Mouse (Mus musculus): ENCODE measurements around the gene Sema5a.

The Sema5a gene

DNA sequence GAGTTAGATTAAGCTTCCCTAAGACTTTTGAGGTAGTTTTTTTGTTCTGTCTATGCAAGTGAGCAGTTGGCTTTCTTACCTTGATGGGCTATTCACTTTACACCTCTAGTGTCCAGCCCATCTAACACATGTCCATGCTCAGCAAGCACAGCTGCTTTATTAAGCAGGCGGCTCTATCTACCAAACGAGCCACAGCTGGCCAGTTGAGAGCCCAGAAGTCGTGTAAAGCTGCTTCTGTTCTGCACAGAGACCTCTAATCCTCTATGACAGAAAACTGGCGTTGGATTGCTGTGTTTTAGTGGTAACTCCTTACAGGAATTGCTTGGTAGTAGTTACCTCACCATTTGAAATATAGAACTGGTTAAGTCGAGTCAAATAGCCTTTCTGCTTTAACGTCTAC, 126.8 kb downstream of the Sema5a start:
- DNase-seq: no peak

DNA sequence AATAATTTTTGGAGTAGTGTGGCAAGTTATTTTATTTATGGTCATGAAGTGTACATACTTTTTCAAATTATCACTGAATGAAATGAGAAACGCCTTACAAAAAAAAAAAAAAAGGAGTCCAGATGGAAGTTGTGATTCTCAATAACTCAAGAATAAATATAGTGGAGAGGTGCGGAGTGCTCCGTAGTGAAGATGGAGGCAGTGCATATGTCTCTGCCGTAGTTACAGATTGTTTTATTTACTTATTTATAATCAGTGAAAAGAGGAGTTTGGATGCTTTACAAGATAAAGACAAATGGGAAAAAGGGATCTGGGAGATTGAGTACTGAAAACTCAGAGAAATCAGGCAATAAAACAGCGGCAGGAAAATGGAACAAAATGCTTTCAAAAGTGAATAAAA, 131.7 kb downstream of the Sema5a start:
- DNase-seq: no peak

DNA sequence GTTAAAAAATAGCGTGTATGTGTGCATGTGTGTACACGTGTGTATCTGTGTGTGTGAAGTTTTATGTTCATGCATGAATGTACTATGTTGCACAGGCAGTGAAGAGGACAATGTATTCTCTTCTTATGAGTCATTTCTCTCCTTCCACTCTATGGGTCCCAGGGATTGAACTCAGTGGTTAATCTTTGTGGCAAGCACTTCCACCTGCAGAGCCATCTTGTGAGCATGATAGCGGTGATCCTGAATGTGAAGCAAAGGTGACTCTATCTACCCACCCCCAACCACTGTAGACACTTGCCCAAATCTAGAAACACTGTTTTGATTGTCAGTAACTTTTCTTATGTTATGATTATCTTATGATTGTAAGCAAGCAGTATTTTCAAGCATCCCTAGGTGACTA, 133.2 kb downstream of the Sema5a start:
- DNase-seq: no peak

DNA sequence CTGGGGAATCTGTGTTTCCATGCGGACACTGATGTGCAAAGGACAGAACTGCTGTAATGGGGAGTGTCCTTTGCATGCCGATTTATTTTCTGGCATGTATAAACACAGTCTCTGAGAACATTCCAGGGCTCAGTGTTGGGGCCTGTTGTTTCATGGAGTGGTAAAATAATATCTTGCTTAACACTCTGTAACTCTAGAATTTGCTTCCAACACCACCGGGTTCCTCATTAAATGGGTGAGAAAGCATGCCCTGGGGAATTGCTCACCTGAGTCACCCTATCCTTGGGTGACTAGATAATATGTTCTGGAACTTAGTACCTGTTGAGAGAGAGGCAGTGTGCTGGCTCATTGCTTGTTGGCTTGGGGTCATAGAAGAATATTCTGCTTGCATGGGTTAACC, 135.7 kb downstream of the Sema5a start:
- no peak for DNase-seq

DNA sequence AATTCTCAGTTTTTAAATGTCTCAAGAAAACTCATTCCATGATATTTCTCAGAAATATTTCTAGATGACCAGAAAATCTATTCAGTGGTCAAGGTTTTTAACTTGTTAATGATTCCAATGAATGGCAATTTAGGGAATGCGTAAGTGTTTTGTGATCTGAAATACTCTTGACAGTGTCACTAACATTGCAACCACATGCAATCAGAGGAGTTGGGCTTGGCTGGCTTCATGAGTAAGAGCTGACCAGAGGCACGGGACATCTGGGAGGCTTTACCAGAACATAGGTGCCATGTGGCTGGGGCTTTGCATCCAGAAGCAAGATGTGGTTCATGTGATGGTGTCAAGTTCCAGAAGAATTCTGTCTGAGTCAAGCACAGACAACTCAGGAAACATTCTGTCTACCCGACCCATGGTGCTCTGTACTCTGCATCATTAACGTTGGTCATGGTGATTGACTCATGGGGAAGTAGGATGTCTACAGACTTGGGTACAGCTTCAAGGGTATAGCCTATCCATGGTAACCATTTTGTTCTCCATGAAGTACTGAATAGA, 138.4 kb downstream of the Sema5a start:
- no peak for DNase-seq

DNA sequence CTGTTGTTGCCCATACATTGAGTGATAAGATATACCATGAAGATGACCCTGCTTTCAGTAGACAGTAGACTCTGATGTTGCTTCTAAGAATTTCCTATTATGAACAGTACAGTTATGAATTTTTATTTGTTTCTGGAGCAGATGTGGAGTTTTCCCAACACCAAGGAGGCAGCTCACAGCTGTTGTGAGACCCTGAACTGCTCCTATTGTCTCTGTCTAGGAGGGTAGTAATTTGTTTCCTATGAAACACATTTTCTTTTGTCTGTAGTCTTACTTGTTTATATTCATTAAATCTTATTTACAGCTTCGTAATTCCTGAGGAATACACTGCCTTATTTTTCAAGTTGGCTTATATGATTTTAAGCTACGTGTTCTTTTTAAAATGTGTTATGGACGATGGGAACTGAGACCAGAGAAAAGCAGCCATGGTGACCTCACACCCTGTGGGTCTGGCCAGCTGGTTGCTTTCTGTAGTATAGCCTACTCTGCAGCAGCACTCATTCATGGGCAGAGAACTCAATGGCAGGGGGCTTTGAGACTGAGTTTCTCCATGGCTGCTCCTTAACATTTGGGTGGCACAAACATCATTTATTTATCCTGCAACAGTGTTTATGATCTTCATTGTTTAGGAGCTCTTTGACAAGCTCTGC, 151.8 kb downstream of the Sema5a start:
- no peak for DNase-seq

DNA sequence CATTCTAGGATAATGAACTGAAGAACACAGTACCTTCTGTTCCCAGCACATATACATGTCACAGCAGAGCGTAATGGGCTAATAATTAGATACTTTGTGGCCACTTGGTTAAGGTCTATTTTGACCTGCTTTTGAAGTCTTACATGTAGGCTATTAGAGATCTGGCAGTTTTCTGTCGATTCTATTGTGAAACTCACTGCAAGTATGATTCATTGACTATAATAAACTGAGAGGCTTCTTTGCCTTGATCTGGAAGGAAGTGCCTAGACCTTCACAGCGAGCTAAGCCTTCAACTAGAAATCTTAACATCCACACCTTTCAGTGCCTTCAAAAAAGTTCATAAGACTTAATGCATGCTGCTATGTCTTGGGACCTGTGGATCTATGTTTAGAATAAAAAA, 152.5 kb downstream of the Sema5a start:
- DNase-seq: no peak

DNA sequence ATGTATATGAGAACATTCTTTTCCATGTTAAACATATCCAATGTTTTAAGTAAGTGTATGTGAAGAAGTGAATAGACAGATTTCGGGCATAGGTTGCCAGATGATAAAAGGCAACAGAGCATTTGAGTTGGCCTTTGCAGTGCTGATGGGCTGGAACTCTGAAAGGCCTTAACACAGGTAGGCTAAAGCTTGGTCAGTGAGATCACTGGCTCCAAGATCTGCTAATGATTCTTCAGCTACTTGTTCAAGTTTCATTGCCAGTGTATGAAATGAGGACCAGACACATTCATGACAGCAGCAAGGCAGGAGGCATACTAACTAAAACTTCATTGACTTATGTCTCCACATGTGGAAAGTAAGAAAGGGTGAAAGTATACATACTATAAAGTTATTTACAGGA, 154.1 kb downstream of the Sema5a start:
- no peak for DNase-seq

DNA sequence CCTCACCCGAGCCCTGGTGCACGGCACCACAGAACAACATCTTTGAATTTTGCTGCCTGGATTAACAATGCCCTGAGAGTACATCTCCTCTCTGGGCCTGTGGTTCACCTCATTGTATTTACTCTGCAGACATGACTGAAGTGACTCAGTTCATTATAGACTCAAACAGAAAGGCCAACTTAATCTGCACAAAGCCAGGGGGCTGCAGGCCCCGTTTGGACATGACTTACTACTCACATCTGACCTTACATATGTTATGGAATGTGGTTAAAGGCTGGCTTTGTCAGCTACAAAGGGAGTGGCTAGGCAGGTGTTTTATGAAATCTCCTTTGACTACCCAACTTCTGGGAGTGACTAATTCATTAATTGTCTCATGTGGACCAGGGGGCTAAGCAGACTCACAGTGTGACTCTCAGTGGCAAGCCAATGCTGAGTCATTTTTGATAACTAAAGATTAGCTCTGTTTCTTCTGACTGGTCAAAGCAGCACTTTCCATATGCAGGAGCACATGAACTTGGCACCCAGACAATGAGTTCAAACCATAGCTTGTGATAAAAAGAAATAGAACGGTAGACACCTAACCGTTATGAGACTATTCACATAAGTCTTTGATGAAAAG, 157.4 kb downstream of the Sema5a start:
- DNase-seq: no peak

DNA sequence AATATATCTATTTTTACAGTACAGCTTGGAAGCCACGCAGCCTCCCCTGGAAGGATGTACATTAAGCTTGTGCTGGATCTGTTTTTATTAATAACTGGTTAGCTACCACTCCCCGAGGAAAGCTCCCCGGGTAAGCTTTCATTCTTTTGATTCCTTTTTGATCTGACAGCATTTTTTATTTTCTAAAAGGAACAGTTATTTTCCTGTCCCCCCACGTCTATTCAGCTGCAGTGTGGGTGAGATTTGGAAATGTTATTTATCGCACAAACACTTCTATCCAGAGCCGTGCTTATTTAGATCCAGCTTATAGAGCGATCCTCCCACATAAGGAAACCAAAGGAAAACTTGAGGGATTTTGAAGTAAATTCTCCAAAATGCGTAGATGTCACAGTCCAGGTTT, 158.7 kb downstream of the Sema5a start:
- DNase-seq: no peak

DNA sequence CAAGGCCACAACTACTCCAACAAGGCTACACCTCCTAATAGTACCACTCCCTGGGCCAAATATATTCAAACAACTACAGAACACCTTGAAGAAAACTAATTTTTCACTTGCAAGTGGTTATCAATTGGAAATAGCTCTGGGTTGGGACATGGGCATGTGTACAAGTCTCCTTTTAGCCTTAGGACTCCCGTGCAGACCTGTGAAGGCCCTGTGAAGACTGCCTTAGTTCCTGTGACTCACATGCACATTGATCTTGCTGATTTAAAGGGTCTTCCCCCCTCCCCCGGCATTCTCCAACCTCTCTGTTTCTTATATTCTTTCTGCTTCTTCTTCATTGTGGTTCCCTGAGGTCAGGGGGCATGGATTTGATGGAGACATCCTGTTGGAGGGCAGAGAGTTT, 161.8 kb downstream of the Sema5a start:
- no peak for DNase-seq

DNA sequence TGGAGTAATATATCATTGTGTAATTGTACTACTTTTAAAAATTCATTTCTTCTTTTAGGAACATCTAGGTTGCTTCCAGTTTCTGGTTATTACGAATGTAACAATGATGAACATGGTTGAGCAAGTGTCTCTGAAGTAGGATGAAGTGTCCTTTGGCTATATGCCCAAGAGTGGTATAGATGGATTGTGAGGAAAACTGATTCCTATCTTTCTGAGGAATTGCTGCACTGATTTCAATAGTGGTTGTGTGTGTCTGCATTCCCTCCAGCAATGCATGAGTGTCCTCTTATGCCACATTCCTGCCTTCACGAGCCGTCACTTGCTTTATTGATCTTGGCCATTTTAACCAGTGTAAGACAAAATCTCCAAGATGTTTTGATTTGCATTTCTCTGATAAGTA, 163.2 kb downstream of the Sema5a start:
- no peak for DNase-seq

DNA sequence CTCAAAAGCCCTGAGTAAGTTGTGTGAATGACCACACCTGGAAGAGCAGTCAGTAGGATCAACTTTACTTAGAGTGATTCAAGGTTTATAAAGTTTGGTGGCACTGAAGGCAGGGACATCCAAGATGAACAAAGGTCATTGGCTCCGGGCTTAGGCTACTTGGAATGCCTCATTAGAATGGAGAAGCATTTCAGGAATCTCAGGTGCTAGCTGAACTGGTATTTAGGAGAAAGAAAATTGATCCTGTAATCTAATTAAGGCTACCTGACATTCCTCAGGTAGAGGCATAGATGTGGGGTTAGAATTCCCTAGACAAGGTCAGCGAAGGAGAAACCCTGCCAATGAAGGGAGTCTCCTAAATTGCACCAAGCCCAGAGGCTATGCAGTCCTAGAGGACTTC, 171.7 kb downstream of the Sema5a start:
- DNase-seq: no peak

DNA sequence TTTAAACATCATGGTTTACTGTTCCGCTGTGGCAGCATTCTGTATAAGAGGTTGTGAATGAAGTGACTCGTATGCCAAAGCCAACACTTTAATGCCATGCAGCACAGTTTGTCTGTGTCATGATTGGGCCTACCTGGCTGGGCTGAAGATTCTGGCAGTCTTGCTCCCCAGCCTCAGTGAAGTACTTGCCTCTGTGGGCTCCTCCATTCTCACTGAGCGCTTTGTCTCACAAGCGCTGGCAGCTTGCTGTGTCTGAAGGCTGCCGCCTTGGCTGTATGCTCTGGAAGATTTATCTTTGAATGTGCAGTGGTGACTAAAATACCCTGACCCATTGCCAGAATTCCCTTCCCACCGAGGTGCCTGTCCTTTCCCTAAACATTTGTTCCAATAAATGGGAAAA, 178.0 kb downstream of the Sema5a start:
- DNase-seq: peak; percentile 11 to 30

DNA sequence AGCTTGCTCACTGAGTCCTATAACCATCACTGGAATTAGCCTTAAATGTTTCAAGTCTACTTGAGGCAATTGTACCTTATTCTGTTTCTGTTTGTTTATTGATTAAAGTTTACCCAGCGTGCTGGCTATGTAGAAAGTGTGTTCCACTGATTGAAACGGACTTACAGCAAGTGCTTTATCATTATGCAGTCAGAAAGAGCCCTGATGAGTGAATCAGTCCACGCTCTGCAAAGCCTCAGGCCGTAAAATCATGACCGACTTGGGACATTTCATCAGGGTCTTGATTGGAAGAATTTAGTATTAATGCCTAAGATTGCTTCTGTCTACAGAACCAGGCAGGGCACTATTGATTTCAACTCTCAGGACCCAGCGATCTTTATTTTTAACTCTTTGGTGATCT, 178.5 kb downstream of the Sema5a start:
- DNase-seq: no peak

DNA sequence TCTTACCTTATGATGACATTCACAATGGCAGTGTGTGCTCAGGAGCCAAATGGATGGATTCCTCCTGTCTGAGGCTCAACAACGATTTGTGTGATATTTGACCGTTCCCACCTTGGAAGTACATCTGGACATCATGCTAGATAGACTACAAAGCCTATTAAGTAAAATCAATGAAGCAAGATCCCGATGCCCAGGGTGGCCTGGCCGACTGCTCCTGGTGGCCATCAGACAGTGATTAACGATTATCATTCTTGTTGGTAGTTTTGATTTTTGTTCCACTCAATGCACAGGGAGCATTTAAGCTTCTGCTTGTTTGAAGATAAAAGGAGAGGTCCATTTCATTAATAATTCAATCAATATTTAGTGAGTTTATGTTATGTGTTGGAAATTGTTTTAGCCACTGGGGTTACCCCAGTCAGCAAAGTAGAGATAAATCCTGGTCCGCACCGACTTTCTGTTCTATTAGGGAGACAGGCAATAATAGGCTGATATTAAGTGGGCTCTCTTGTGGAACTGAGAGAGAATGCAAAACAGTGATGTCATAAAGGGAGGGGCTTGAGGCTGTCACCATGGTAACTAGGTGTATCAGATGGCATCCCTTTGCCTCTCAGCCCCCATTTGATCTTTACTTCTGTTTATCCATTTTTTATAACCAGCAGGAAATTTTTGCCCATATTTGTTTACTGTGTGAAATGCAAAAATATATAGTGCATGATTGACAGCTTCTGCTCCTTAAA, 182.7 kb downstream of the Sema5a start:
- no peak for DNase-seq

DNA sequence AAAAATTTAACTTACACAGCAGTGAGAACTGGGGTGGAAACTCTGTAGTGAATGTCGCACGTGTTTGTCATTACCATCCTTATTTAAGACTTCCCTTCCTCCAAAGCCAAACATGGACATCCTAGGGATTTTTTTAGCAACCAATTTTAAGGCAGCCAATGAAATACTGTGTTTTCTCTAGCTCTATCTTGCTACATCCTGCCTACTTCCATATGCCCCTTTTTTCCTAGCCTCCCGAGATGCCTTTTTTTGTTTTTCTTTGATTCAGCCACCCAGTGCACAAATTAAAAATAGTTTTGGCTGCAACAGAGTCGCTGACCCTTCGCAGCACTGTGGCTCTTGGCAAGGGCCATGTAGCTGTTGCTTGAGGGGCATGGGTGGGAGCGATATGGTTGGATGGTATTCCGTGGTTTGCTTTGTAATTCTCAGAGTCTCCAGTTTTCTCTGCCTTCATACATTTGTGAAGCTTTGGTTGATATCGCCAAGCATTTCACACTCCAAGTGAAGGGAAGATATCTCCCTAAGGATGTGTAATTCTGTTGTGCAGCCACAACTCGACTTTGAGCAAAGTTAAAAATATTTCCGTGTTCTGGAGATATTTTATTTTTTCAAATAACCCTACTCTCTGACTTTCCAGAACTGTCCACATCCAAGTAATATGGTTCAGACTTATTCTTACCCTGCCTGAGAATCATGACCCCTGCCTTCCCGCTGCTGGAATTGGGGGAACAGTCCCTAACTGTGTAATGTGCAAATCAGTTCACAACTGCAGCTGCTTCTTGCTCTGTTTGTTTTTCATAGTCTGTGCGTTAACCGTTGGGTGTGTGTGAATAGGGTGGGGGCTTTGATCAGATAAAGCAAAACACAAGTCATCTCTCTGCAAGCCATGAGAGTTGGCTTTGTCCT, 188.6 kb downstream of the Sema5a start:
- DNase-seq: peak; percentile 5 to 33

DNA sequence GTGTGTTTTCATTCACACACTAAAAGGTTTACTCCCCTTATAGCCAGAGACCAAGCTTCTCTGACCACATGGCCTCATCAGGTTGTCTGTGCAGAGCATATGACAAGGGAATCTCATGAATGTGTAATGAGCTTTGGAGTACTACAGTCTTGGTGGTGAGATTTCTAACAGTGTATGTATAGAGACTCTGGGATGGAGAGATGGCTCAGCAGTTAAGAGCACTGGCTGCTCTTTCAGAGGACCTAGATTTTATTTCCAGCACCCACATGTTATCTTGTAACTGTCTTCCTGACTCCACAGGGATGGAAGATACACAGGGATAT, 189.2 kb downstream of the Sema5a start:
- no peak for DNase-seq

DNA sequence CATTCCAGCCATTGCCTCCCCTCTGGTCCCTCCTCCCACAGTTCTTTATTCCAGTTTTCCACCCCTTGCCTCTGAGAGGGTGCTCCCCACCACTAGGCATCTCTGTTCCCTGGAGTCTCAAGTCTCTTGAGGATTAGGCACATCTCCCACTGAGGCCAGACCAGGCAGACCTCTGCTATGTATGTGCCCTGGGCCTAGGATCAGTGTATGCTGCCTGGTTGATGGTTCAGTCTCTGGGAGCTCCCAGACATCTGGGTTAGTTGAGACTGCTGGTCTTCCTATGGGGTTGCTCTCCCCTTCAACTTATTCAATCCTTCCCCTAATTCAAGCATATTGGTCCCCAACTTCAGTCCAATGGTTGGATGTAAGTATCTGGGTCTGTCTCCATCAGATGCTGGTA, 189.7 kb downstream of the Sema5a start:
- no peak for DNase-seq

DNA sequence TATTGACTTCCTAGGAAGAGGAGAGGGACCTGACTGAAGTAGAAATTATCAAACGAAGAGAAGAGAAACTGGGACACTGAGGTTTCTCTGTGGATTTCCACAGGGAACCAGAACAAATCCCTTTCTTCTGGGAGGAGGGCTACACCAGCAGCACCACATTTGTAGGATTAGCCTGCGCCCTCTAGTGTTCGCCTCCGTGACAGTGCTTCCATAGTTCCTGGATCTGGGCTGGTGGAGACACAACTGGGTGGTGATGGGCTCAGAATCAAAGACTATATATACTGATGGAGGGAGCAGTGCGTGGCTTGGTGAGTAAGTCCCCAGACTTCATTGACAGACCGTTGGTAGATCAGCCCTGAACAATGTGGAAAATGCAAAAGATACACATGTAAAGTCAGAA, 193.0 kb downstream of the Sema5a start:
- peak; percentile 89 to 90 for DNase-seq

DNA sequence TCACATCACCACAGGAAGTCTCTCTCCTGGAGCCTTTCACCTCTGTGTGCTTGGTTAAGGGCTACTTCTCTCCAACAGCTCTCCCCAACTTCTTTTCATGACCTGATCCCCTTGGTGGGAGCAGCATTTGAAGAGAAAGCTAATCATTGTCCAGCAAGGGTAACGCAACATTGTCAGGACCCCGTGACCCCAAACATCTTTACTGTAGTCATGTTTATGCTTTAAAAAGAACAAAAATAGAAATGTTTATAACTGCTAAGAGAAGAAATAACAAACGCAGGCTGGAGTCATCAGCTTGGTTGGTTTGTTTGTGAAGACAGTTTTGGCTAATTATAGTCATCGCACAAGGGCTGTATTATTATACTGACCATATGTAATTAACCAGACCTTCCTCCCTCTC, 198.1 kb downstream of the Sema5a start:
- no peak for DNase-seq

DNA sequence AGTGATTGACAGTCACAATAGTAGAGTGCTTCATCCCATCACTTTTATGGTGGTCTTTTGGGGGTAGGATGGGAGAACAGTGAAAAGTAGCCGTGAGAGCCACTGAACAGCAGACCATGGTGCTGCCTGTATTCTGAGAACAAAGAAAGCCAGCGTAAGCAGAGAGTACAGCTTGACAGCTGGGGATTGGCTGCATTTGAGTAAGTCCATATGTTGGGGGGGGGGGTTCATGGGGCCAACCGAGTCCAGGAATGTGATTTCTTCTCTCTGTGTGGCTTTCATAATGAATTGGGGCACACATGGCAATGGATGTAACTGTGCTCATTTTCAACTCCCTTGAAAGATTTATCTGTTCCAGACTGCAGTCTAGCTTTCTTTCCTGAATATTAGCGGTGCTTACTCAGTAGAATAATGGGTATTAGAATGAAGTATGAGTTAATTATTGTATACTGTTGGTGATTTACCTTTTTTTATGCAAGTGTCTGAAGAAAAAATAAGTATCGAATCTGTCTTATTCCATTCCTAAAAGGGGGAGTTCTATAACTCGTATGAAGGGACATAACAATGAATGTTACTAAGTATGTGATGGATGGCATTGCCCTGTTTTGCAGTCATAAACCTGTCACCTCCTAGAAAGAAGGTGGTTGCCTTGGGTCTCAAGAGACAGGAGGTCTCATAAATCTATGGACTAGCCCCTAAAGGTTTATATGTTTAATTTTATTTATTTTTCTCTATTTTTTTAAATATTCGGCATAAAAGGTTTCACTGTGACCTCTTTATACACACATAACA, 203.1 kb downstream of the Sema5a start:
- DNase-seq: no peak

All from cerebellum, postnatal 14 days (tissue).